Mouse (Mus musculus) E14TG2a.4 (cell line): Measurements from ENCODE around the gene Kdr.

Source experiments
- CTCF ChIP-seq: conservative IDR thresholded peaks from 2 replicates; pipeline ENCODE4 v1.5.1; 2014; ENCODE audit warnings: low read length
- NANOG ChIP-seq: IDR thresholded peaks from 2 replicates; pipeline ENCODE4 v1.6.1; 2014; ENCODE audit warnings: borderline replicate concordance, low read length, mixed read lengths

- TF ChIP-seq CTCF (no peak), NANOG (no peak)
Measured at GRCm38 (mm10) chr5:75943301-75943700, 35.0 kb downstream of the Kdr start.
